Mouse (Mus musculus): ENCODE data around the gene Ufc1. TPM values are rescaled to one million over a fixed set of nuclear protein-coding genes. Genes with fewer than 3 reads are reported as not detected.

Ufc1 gene
- total RNA-seq, 2 experiments from 2014 or later = 65.6 to 74.8 TPM

GRCm38 (mm10) chr1:171293351-171293750 lies 1.5 kb downstream of the Ufc1 start:
- ATAC-seq (replicated peaks; ENCODE audit: low FRiP score, low TSS enrichment, poor library complexity, severe bottlenecking) = no peak

- no peak for ATAC-seq (replicated peaks; ENCODE audit: low FRiP score, low TSS enrichment, poor library complexity, severe bottlenecking)
These were observed 6.5 kb downstream of the Ufc1 start for GRCm38 (mm10) chr1:171288328-171288727.

DNA sequence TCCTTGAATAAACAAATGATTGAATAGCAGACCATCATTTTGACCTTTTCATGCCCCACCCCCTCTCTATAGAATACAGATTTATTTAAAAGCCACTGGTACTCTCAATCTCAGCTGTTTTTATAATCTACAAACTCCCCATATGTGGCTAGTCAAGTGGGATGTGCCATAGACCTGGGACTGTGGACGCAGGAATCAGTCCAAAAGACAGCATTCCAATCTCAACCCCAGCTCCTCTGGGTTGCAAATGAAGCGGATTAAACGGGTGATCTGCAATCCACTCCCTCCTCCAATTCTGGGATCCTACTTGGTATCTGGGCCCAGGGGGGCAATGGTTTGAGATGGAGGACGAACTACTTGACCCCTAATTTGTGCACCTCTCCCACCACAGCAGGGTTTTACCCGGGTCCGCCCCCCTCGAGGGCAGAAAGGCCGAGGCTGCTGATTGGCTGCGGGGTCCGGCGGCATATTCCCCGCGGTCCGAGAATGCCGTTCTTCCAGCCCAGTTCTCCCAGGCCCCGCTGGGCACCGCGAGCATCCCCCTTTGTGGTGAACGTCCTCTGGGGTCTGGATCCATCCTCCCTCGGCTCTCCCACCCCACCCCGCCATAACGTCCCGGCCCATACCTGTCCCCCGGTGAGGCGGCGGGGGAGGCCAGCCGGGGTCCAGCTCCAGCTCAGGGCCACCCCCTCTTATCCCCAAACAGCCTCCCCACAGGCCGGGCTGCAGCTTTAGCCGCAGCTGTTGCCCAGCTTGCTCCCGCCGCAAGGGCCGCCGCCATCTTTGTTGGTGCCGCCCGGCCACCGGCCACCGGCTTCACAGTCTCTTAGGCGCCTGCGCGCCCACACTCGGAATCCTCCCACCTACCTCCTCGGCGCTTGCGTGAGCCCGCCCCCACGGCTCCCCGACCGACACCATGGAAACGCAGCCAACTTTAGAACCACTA lies 7.4 kb downstream of the Ufc1 start, which contains the start of gene Usp21:
Gene Usp21 (minus strand): TSS at position 856 of the 946 bp plus-strand sequence.
- ATAC-seq (replicated peaks; ENCODE audit: low FRiP score, low TSS enrichment, poor library complexity, severe bottlenecking) = peak; percentile 93

DNA sequence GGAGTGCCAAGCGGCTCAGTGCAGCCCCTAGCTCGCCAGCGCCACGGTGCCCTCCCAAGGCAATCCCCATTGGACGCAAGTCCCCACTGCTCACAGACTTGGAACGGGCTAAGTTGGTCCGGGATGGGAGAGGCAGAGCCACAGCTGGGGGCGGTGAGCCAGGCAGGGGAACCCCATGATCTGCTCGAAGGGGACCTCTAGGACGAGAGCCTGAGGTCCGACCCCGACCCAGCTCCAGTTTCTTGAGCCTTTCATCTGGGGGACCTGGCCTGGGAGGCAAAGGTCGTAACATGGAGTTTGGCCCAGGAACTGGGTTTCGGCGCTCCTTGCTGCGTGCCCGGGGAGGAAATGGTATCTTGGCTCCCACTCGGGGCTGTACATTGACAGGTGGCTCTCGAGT lies 8.3 kb downstream of the Ufc1 start:
- no peak for ATAC-seq (replicated peaks; ENCODE audit: low FRiP score, low TSS enrichment, poor library complexity, severe bottlenecking)

DNA sequence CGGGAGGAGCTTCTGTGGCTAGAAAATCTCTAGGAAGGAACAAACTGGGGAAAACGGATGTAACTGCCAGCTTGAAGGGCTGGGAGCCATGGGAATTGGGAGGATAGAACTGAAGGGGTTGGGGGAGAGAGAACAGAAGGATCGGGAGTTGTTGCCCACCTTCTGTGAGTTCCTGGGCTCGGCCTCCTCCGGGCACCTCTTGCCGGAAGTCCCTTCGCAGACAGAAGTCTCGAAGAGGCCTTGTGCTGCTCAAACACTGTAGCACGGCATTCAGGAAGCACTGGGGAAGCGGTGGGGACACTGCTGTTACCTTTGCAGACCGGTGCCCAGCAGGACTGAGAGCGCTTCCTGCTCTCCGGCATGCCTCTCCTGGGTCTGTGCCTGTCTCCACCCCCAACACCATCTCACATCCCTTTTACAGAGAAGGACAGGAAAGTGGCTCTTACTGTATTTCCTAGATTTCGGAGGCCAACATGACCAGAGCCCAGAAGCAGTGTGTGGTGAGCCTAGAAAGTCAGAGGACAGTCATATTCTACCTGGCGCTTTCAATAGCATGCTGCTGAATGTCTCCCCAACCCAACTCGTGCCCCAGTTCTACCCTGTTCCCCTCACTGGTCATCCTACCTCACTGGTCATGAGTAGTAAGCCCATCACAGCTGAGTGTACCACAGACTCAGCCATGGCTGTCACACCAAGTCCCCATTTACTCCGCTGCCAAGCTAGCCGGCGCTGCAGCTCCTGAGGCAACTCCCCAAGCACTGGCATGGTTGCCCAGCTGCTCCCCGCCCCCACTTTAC lies 9.5 kb downstream of the Ufc1 start:
- no peak for ATAC-seq (replicated peaks; ENCODE audit: low FRiP score, low TSS enrichment, poor library complexity, severe bottlenecking)

GRCm38 (mm10) chr1:171284491-171284890 lies 10.3 kb downstream of the Ufc1 start:
- no peak for ATAC-seq (replicated peaks; ENCODE audit: low FRiP score, low TSS enrichment, poor library complexity, severe bottlenecking)

GRCm38 (mm10) chr1:171283188-171284160 lies 11.3 kb downstream of the Ufc1 start:
- no peak for ATAC-seq (replicated peaks; ENCODE audit: low FRiP score, low TSS enrichment, poor library complexity, severe bottlenecking)

DNA sequence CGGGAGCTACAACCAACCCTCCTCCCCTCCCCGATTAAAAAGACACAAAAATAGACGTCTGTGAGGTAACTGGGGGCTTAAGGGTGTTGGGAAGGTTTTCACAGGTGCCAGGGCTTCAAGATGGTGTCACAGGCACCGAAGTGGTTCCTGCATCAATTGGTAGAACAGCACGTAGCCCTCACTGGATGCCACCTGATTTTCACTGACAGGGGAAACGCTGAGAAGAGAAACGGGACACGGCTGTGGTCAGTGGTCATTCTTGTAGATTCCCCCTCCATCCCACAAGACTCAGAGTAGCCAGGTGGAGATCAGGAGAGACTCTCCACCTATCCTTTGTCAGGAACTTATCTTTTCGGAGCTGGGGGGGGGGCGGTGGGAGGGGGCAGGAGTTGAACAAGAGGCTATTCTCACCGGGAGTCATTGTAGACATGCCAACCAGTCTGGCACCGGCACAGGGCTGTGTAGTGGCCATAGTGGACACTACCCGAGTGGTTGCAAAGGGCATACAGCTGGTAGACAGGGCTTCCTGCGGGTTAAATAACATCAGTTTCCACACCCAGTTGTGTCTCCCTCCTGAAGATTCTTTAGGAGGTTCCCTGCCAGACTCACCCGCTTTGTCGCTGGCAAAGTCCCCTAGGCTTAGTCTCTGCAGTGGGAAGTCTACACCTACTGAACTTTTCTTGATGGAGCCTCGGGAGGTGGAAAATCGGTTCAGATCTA lies 12.6 kb downstream of the Ufc1 start:
- no peak for ATAC-seq (replicated peaks; ENCODE audit: low FRiP score, low TSS enrichment, poor library complexity, severe bottlenecking)

DNA sequence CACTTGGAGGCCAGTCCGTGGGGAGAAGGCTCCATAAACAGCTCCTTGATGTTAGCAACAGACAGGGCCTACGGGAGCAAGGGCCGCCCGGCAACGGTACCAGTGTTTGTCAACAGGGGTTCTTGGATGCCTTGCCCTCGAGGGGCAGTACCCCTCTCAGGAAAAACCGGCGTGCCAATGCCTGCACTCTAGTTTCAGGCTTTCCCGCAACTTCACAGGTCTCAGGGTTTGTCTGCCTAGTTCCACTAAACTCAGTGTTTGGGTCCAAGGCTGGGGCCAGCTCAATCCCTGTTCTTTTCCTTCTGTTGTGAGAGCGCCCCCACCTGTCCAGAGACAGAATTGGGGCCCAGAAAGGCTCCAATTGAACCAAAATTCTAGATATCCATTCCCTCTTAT lies 13.3 kb downstream of the Ufc1 start:
- peak; percentile 52 for ATAC-seq (replicated peaks; ENCODE audit: low FRiP score, low TSS enrichment, poor library complexity, severe bottlenecking)

DNA sequence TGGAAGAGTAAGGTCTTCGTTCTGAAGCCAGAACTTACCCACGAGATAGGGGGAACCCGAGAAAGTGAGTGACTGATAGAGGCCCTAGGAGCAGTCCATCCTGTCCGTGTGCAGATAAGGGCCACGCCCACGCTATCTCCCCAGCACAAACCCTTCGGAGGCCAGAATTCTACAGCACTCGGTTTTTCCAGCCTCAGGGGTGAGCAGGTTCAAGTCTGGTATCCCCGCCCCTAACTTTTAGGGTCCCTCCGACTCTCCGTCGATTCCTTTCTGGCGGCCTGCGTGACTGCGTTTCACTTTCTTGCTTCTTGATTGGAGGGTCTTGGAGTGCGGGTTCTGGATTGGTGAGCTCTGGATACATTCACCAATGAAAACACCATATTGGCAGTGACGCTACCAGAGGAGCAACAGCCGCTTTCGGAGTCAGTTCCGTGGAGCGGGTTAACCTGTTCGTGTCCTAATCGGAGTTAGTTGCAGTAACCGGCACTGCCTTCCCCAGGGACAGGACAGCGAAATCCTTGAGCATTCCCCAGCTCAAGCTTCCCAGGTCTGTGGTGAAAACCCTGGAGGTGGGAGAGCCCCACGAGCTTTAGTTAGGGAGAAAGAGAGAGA lies 13.8 kb downstream of the Ufc1 start, which contains the start of gene Ppox:
Gene Ppox (minus strand): TSS at position 271 of the 612 bp plus-strand sequence.
- peak; percentile 87 for ATAC-seq (replicated peaks; ENCODE audit: low FRiP score, low TSS enrichment, poor library complexity, severe bottlenecking)

GRCm38 (mm10) chr1:171280250-171280915 lies 14.4 kb downstream of the Ufc1 start:
- ATAC-seq (replicated peaks; ENCODE audit: low FRiP score, low TSS enrichment, poor library complexity, severe bottlenecking) = peak; percentile 25; the same call in 1 of the 2 replicates

GRCm38 (mm10) chr1:171279721-171280120 lies 15.1 kb downstream of the Ufc1 start:
- no peak for ATAC-seq (replicated peaks; ENCODE audit: low FRiP score, low TSS enrichment, poor library complexity, severe bottlenecking)

- no peak for ATAC-seq (replicated peaks; ENCODE audit: low FRiP score, low TSS enrichment, poor library complexity, severe bottlenecking)
These were observed 15.7 kb downstream of the Ufc1 start for GRCm38 (mm10) chr1:171279012-171279705.

DNA sequence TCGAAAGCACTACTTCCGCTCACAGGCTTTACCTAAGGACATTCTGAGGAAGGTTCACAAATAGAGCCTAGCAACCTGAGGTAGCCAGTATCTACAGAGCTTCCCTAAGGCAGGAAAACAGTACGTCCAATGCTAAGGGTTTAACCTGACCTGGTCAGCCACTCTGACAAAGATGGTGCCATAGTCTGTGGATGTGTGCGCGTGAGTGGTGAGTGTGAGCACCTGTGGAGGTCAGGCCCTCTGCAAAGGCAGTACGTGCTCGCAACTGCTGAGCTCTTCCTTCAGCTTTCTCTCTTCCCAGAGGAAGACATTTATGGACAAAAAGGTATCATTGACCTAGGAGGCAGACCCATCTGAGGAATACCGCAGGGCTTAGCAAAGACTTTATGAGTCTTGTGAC lies 16.4 kb downstream of the Ufc1 start:
- no peak for ATAC-seq (replicated peaks; ENCODE audit: low FRiP score, low TSS enrichment, poor library complexity, severe bottlenecking)

DNA sequence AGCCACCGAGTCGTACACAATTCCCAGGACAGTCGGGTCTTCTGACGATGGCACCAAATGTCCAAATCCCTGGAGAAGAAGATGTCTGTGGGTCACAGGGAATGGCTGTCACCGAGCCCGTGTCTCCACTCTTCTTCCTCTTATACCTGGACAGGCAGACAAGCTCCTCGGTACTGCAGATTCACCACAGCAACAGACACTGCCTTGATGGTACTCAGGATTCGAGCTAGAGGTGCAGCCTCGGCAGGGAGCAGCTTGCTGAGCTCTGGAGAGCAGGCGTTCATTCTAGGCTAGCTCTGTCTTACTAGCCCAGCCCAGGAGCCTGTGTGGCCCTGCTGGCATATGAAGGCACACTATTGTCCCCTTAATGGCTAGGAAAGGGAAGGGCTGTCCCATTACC lies 17.1 kb downstream of the Ufc1 start:
- ATAC-seq (replicated peaks; ENCODE audit: low FRiP score, low TSS enrichment, poor library complexity, severe bottlenecking) = no peak

DNA sequence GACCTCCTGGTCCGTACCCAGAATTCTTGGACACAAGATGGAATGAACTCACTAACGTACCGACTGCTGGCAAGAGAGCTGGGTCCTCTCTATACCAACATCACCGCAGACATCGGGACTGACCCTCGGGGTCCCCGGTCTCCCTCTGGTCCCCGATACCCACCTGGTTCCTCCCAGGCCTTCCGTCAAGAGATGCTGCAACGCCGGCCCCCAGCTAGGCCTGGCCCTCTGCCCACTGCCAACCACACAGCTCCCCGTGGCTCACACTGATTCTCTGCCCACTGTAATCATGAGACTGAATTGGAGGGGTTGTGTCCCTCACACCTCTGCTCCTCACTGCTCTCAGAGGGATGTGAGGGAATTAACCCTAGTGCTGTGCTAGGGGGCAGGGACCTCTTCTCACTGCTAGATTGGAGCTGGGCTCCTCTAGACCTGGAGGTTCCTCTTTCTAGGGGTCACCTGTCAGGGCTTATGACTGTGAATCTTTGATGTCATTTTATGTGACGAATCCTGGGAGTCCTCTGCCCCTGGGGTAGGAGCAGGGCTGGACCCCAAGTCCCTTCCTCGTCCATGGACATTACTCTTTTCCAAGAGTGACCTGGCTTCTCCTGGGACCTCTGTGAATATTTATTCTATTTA lies 18.6 kb downstream of the Ufc1 start:
- no peak for ATAC-seq (replicated peaks; ENCODE audit: low FRiP score, low TSS enrichment, poor library complexity, severe bottlenecking)
